Comparison of ENCODE assay signal across 26 mouse cellular contexts in the genomic region with DNA sequence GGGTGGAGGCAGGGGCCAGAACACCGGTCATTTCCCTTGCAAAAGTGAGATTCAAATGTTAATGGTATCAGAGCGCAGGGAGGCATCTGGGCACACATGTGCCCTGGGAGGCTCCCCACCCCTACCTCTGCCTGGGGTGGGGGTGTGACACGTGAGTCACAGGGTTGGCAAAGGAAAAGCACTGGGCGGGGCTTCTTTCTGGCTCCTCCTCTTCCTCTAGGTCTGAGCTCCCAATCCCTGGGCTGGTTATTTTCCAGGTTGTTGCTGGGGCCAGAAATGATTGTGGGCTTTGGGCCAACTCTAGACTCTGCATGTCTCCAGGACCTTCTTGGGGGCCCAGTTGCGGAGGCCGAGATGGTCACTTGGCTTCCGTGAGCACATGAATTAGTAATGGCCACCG.
A peak's percentile ranks its signal among the peaks of the same experiment; 100 is the strongest.
DNase-seq lines count a peak whose midpoint lies in the region; TF ChIP-seq lines count a peak whose summit lies in the region.
"Had no signal": no experiment of that assay in that cellular context is flagged by ENCODE, and none has a peak within 500 bp of the region (broad histone marks: within the 10 kb centered on the region; RNA-seq: fewer than 3 reads in every experiment).

No protein-coding gene starts in this region.

- H3K36me3 ChIP-seq in ES-Bruce4 (ENCODE audit: control insufficient read depth, insufficient read depth, low read length, poor library complexity, severe bottlenecking) = no peaks in the 10 kb centered on the region
- H3K36me3 ChIP-seq: G1E; heart, embryonic 13.5 days; limb, embryonic 10.5 days; limb, embryonic 15.5 days had no signal

- no peak for TF ChIP-seq POLR2A in ES-Bruce4 (IDR thresholded peaks at IDR 0.05; ENCODE audit: insufficient read depth, low read length)

- 0 out of 2 replicates have a peak, but pooled peaks have one; percentile 19 for TF ChIP-seq EP300 in ES-Bruce4 (IDR thresholded peaks at IDR 0.05; ENCODE audit: insufficient read depth, low read depth, low read length)

- no peaks in the 10 kb centered on the region for H3K27me3 ChIP-seq in ES-Bruce4 (ENCODE audit: control insufficient read depth, insufficient read depth, low read length, poor library complexity, severe bottlenecking)
- H3K27me3 ChIP-seq: heart, embryonic 13.5 days; limb, embryonic 15.5 days had no signal

- H3K4me3 ChIP-seq in ES-Bruce4 (ENCODE audit: low read depth, low read length) = peak overlapping the region; percentile 29; the same call in 1 of the 2 replicates
- H3K4me3 ChIP-seq: heart, adult 2 months; heart, embryonic 13.5 days; layer of hippocampus, adult 2 months; limb, embryonic 10.5 days; limb, embryonic 15.5 days had no signal

- 0 out of 2 replicates have a peak overlapping the region, but pooled peaks have one; percentile 6 for H3K9ac ChIP-seq in ES-Bruce4 (ENCODE audit: low read depth, poor library complexity, severe bottlenecking)
- H3K9ac ChIP-seq: heart, embryonic 13.5 days; limb, embryonic 15.5 days; liver, embryonic 14.5 days; lung, embryonic 14.5 days had no signal

- H3K4me1 ChIP-seq in ES-Bruce4 (ENCODE audit: control insufficient read depth, insufficient read depth, low read length) = no peaks in the 10 kb centered on the region
- H3K4me1 ChIP-seq: heart, embryonic 13.5 days; limb, embryonic 10.5 days had no signal

- H3K27ac ChIP-seq in ES-Bruce4 (ENCODE audit: insufficient read depth, low read length) = peak overlapping the region; percentile 69; the same call in 1 of the 2 replicates
- H3K27ac ChIP-seq: heart, adult 2 months; heart, embryonic 13.5 days; layer of hippocampus, adult 2 months; limb, embryonic 10.5 days; limb, embryonic 15.5 days; liver, embryonic 14.5 days had no signal

- intact Hi-C loops in left cerebral cortex, postnatal 4 days (cut with DNase I) = no loop called here
- intact Hi-C loops in gastrocnemius, postnatal 36 days (cut with DNase I) = no loop called here

- DNase-seq in left cerebral cortex, postnatal 4 days = peak; percentile 40
- no peak for DNase-seq in left cerebral cortex, adult 18-20 months (ENCODE audit: low spot score in 2 of 2)
- DNase-seq in 416B (ENCODE audit: low read depth) = peak; percentile 53
- peak; percentile 60 for DNase-seq in NIH3T3 (ENCODE audit: low read depth)
- DNase-seq in adipocyte (ENCODE audit: low spot score) = no peak
- no peak for DNase-seq in gastrocnemius, postnatal 36 days
- DNase-seq in urinary bladder, postnatal 36 days (ENCODE audit: low spot score in 2 of 2) = no peak
- DNase-seq: cerebellum, adult 2 months; cerebellum, postnatal 36 days; gastrocnemius, postnatal 25 days; heart, adult 2 months; kidney, adult 2 months; kidney, postnatal 36 days; lung, embryonic 14.5 days; lung, postnatal 14 days; midbrain, embryonic 14.5 days; retina, postnatal 1 day; right cerebral cortex, postnatal 14 days; thymus, postnatal 4 days had no signal

- no peaks in the 10 kb centered on the region for H3K9me3 ChIP-seq in ES-Bruce4 (replicated peaks; ENCODE audit: control insufficient read depth, insufficient read depth, low read length, poor library complexity, severe bottlenecking)
- H3K9me3 ChIP-seq: G1E; heart, embryonic 13.5 days; limb, embryonic 10.5 days; limb, embryonic 15.5 days had no signal

- no peak for TF ChIP-seq CTCF in ES-Bruce4 (IDR thresholded peaks at IDR 0.05; ENCODE audit: low read depth, low read length)

Comparison
In these comparisons a context has a peak if more than half of its experiments do, and no peak if none do; other contexts are left out.
1. DNase-seq: peak in left cerebral cortex, postnatal 4 days (single experiment), 416B (single experiment) and NIH3T3 (single experiment); none in left cerebral cortex, adult 18-20 months (0 of 2), adipocyte (single experiment), gastrocnemius, postnatal 36 days (0 of 2) and urinary bladder, postnatal 36 days (0 of 2).